Mouse (Mus musculus) lung, postnatal 0 days (tissue): ENCODE results near the gene Gnat2. TPM values are rescaled to one million over a fixed set of nuclear protein-coding genes. Genes with fewer than 3 reads are reported as not detected.

Experiments
- ATAC-seq: fragments of 200-750 bp; cut with Nextera tagmentation; 2 replicates; pipeline ENCODE4 v1.8.0; 2017; ENCODE audit warnings: moderate library complexity
- DNase-seq: peaks from one replicate; pipeline ENCODE4 v3.0.0-alpha.2; 2016; ENCODE audit warnings: low spot score
- H3K27ac ChIP-seq: fragments of 300-500 bp; sonication (generic); 2 replicates; pipeline ENCODE4 v1.5.1; 2014; ENCODE audit warnings: antibody characterized with exemption, mild to moderate bottlenecking, low read length, mixed read lengths
- H3K27me3 ChIP-seq: fragments of 300-500 bp; sonication (generic); replicated peaks from 2 replicates; pipeline ENCODE4 v1.6.1; 2014; ENCODE audit warnings: low read length, mixed read lengths; ENCODE audit not compliant: insufficient read depth
- H3K36me3 ChIP-seq: fragments of 300-500 bp; sonication (generic); 2 replicates; pipeline ENCODE4 v1.6.1; 2014; ENCODE audit warnings: low read length, mixed read lengths; ENCODE audit not compliant: insufficient read depth
- H3K4me1 ChIP-seq: fragments of 300-500 bp; sonication (generic); 2 replicates; pipeline ENCODE4 v1.6.1; 2014; ENCODE audit warnings: antibody characterized with exemption, low read depth, low read length, mixed read lengths; ENCODE audit not compliant: insufficient read depth
- H3K4me2 ChIP-seq: fragments of 300-500 bp; sonication (generic); replicated peaks from 2 replicates; pipeline ENCODE4 v1.6.1; 2014; ENCODE audit warnings: low read depth, mild to moderate bottlenecking, low read length, moderate library complexity, mixed read lengths
- H3K4me3 ChIP-seq: fragments of 300-500 bp; sonication (generic); 2 replicates; pipeline ENCODE4 v1.5.1; 2014; ENCODE audit warnings: low read depth, low read length
- H3K9ac ChIP-seq: fragments of 300-500 bp; sonication (generic); replicated peaks from 2 replicates; pipeline ENCODE4 v1.6.1; 2014; ENCODE audit warnings: low read depth, mild to moderate bottlenecking
- H3K9me3 ChIP-seq: fragments of 300-500 bp; sonication (generic); 2 replicates; pipeline ENCODE4 v1.6.1; 2016; ENCODE audit warnings: low read length, mixed read lengths
- CTCF ChIP-seq: IDR thresholded peaks from 2 replicates; pipeline ENCODE4 v1.5.1; 2016; ENCODE audit warnings: antibody characterized with exemption, mild to moderate bottlenecking
- EP300 ChIP-seq: IDR thresholded peaks from 2 replicates; pipeline ENCODE4 v1.6.1; 2016; ENCODE audit warnings: antibody characterized with exemption, mild to moderate bottlenecking, control low read depth
- WGBS: fragments of 180-500 bp; shearing (Covaris S2); extraction: QIAGEN DNeasy Blood & Tissue Kit; methylation state at CpG from one replicate; pipeline ENCODE4 v1.1.7; 2014; 5-methylcytosine and 5-hydroxymethylcytosine counted together
- polyA plus RNA-seq: library from polyadenylated mRNA; unstranded; fragments of >200 nt; fragmentation: Nextera tagmentation; extraction: Ambion mirVana; gene quantifications from 2 replicates; pipeline ENCODE4 v1.2.1, GENCODE M21; 2015

The Gnat2 gene
- polyA plus RNA-seq, 1 experiment from 2014 or later: 0.33 TPM

DNA sequence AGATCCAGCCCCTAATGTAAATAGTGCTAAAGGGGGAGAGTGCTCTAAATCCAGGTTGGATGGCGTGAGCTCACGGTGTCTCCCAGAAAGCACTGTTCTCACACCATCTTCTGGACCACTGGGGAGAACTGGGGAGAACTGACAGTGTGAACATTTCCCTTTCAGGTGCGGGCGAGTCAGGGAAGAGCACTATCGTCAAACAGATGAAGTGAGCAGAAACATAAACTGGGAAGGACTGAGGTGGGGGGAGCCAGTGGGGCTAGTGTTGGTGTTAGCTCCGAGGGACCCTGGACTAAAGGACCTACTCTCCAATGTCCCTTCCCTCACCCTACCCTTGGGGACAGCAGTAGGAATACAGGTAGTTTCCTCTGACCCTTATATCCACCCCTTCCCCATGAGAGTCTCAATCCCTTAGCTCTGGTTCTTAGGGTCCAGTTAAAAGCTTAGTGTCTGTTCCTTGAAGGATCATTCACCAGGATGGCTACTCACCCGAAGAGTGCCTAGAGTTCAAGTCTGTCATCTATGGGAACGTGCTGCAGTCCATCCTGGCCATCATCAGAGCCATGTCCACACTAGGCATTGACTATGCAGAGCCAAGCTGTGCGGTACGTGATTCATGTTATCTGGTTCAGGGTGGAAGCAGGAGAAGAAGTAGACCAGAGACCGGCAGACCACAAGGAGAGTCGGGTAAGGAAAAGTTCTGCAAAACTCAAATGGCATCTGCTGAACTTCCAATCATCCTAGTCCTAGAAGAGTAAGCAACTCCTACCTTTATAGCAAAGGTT, 2.6 kb downstream of the Gnat2 start:
- Histone ChIP-seq H3K27ac (no peak overlapping the region), H3K27me3 (no peaks in the 10 kb centered on the region), H3K9me3 (no peaks in the 10 kb centered on the region), H3K4me3 (no peak overlapping the region), H3K36me3 (no peaks in the 10 kb centered on the region), H3K4me1 (no peaks in the 10 kb centered on the region), H3K9ac (no peak overlapping the region), H3K4me2 (no peak overlapping the region)
- TF ChIP-seq CTCF: no peak
- no peak for DNase-seq
- 88% methylated on average over 12 of the region's 12 CpGs for WGBS
- ATAC-seq: no peak

DNA sequence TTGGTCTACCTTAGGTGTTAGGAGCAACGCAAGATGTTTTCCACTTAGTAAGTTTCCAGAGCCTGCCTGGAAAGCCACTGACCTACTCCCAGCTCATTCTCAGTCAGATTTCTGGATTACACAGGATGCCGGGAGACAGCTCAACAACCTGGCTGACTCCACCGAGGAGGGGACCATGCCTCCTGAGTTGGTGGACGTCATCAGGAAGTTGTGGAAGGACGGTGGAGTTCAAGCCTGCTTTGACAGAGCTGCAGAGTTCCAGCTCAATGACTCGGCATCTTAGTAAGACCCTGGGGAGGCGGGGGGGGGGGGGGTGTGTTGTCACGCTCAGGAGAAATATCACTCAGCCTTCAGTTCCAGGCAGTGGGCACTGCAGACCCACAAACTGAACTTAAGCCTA, 3.6 kb downstream of the Gnat2 start:
- Histone ChIP-seq H3K9ac (no peak overlapping the region), H3K4me1 (no peaks in the 10 kb centered on the region), H3K27ac (no peak overlapping the region), H3K27me3 (no peaks in the 10 kb centered on the region), H3K36me3 (no peaks in the 10 kb centered on the region), H3K9me3 (no peaks in the 10 kb centered on the region), H3K4me2 (no peak overlapping the region), H3K4me3 (no peak overlapping the region)
- TF ChIP-seq CTCF (no peak), EP300 (no peak)
- WGBS: 60% methylated on average over 7 of the region's 8 CpGs
- ATAC-seq: no peak
- DNase-seq: no peak

DNA sequence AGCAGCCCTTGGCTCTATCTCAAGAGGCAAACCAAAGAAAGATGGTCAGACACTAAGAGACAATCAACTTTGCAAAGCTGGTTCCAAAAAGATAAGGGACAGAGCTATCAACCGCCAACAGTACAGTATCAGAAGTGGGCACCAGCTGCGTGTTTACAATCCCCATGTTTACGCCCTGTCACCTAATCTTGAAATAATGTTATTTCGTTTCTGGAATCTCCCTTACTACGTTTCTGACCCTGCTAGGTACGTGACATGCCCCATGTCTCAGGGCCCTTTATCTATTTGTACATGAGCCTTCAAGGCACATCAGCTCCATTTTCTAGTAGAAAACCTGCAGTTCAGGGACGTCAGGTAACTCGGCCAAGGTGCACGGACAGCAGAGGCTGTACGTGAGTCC, 4.1 kb downstream of the Gnat2 start:
- Histone ChIP-seq H3K4me3 (no peak overlapping the region), H3K27ac (no peak overlapping the region), H3K9me3 (no peaks in the 10 kb centered on the region), H3K36me3 (no peaks in the 10 kb centered on the region), H3K27me3 (no peaks in the 10 kb centered on the region), H3K9ac (no peak overlapping the region), H3K4me1 (no peaks in the 10 kb centered on the region), H3K4me2 (no peak overlapping the region)
- no peak for TF ChIP-seq CTCF
- TF ChIP-seq EP300: no peak
- DNase-seq (no peak), ATAC-seq (no peak)
- 64% methylated on average over 10 of the region's 10 CpGs for WGBS

DNA sequence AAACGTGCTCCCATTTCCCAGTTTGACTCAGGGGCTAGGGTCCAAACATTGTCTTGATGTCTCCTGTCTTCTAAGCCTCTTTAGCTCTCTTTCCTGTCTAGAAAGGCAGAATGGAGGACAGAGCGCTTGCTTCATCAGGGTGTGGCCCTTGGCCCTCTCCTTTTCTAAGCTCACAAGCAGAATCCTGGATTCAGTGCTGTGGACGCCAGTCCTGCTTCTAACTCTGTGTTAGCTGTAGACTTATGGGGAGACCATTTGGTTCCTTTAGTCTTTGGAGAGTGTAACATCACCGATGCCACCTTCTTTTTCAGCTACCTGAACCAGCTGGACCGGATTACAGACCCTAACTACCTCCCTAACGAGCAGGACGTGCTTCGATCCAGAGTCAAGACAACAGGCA, 5.1 kb downstream of the Gnat2 start:
- 83% methylated on average over 8 of the region's 8 CpGs for WGBS
- no peak overlapping the region for H3K4me2 ChIP-seq
- TF ChIP-seq CTCF: no peak
- no peak for TF ChIP-seq EP300

DNA sequence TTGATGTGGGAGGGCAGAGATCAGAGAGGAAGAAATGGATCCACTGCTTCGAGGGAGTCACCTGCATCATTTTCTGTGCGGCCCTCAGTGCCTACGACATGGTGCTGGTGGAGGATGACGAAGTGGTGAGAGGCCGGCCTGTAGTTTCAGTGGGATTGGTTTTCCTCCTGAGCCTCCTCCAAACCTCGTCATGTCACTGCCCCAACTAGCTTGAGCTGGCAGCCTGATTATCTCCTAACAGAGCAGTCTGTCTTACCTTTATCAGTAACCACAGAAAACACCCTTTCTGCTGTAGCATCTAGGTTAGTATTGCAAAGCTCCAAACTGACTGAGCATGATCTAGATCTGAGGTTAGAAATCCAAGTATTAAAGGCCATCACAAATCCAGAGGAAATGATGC, 5.7 kb downstream of the Gnat2 start:
- Histone ChIP-seq H3K4me3 (no peak overlapping the region), H3K4me2 (no peak overlapping the region), H3K9me3 (no peaks in the 10 kb centered on the region), H3K27ac (no peak overlapping the region), H3K4me1 (no peaks in the 10 kb centered on the region), H3K9ac (no peak overlapping the region), H3K36me3 (no peaks in the 10 kb centered on the region), H3K27me3 (no peaks in the 10 kb centered on the region)
- TF ChIP-seq EP300: no peak
- no peak for TF ChIP-seq CTCF
- DNase-seq (no peak), ATAC-seq (no peak)
- 67% methylated on average over 6 of the region's 6 CpGs for WGBS

More for the DNA sequence above, 5.1 kb downstream of the Gnat2 start:
- Histone ChIP-seq H3K9ac (no peak overlapping the region), H3K27ac (no peak overlapping the region), H3K4me3 (no peak overlapping the region), H3K27me3 (no peaks in the 10 kb centered on the region), H3K4me1 (no peaks in the 10 kb centered on the region), H3K9me3 (no peaks in the 10 kb centered on the region), H3K36me3 (no peaks in the 10 kb centered on the region)
- no peak for ATAC-seq
- no peak for DNase-seq

DNA sequence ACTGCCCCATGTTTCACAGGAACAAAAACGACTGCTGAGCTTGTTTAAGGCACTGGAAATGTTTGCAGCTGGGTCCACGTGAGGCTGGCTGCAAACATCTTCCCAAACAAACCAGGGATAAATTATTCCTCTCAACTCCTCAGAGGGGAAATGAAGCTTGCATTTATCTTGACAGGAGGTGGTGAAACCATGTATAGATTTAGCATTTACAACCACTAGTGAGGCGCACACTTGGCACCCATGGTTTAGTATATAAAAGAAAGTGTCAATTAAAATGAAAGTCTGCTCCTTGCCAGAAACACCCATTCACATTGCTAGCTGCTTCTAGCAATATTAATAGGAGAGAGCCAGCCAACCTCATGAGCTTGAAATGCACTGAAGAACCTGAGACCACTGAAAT, 9.0 kb downstream of the Gnat2 start:
- Histone ChIP-seq H3K27ac (no peak overlapping the region), H3K4me1 (no peaks in the 10 kb centered on the region), H3K4me3 (no peak overlapping the region), H3K9me3 (no peaks in the 10 kb centered on the region), H3K27me3 (no peaks in the 10 kb centered on the region), H3K9ac (no peak overlapping the region), H3K4me2 (no peak overlapping the region), H3K36me3 (no peaks in the 10 kb centered on the region)
- ATAC-seq: no peak
- TF ChIP-seq EP300 (no peak), CTCF (no peak)
- WGBS: 40% methylated on average over 3 of the region's 3 CpGs
- no peak for DNase-seq

DNA sequence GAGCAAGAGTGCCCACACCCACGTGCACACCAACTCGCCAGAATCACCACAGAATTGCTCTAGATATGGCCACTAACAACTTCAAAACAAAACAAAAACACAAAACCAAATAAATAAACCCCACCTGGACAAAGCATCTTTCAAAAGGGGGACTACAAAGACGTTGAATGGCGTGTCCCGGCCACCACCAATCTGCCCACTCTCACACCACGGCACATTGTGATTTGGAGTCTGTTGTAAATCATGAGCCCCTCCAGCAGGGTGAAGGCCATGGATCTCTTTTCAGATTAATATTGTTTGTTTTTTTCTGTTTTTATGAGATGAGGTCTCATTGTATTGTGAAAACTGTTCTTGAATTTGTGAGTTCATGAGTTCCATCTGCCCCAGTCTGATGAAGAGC, 9.5 kb downstream of the Gnat2 start:
- no peak for DNase-seq
- no peak overlapping the region for H3K4me3 ChIP-seq
- WGBS: 91% methylated on average over 6 of the region's 6 CpGs
- H3K4me2 ChIP-seq: no peak overlapping the region
- no peaks in the 10 kb centered on the region for H3K4me1 ChIP-seq
- no peak for TF ChIP-seq CTCF
- H3K36me3 ChIP-seq: no peaks in the 10 kb centered on the region
- no peaks in the 10 kb centered on the region for H3K9me3 ChIP-seq
- no peak overlapping the region for H3K9ac ChIP-seq
- no peak overlapping the region for H3K27ac ChIP-seq
- no peaks in the 10 kb centered on the region for H3K27me3 ChIP-seq
- ATAC-seq: no peak
